In the genomic region with DNA sequence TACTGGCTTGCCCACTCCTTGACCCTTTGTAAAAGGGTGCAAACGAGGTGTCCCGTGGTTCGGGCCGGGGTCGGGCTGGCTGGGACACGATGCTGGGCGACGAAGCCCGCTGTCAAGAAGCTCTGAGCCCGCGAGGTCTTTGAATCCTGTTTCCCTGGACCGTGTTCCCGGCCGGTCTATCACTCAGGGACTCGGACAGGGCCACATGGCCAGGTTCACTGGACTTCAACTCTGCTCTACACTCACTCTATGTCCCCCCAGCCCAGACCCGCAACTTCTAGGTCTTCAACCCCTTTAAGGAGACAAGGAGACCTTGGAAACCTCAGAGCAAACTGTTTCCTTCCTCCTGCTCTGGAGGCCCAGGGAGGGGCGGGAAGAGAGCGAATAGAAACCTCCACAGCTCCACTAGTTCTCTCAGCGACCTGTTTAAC, we compare ENCODE assay signal across 9 mouse cellular contexts. TPM values are rescaled to one million over a fixed set of nuclear protein-coding genes. Genes with fewer than 3 reads are reported as not detected.
A peak's percentile ranks its signal among the peaks of the same experiment; 100 is the strongest.
DNase-seq lines count a peak whose midpoint lies in the region; ATAC-seq and TF ChIP-seq lines count a peak whose summit lies in the region.
"Had no signal": no experiment of that assay in that cellular context is flagged by ENCODE, and none has a peak within 500 bp of the region (broad histone marks: within the 10 kb centered on the region; RNA-seq: fewer than 3 reads in every experiment).

No protein-coding gene starts in this region.

- H3K4me1 ChIP-seq in heart, embryonic 15.5 days (replicated peaks) = peaks cover 23% of the 10 kb centered on the region
- H3K4me1 ChIP-seq in limb, embryonic 12.5 days (replicated peaks) = peaks cover 18% of the 10 kb centered on the region

- H3K4me3 ChIP-seq in gastrocnemius, adult 2 months = peak overlapping the region; percentile 73
- peak overlapping the region; percentile 37 for H3K4me3 ChIP-seq in heart, embryonic 15.5 days
- peak overlapping the region; percentile 50 for H3K4me3 ChIP-seq in limb, embryonic 12.5 days (replicated peaks)

- no peak for DNase-seq in gastrocnemius, adult 2 months
- DNase-seq in gastrocnemius, adult 8-10 months (ENCODE audit: low spot score in 2 of 2) = no peak
- peak; percentile 27 for DNase-seq in ES-CJ7 (ENCODE audit: low read depth, low spot score)
- DNase-seq in spleen, postnatal 14 days (ENCODE audit: low spot score in 2 of 2) = no peak
- no peak for DNase-seq in left cerebral cortex, postnatal 4 days
- no peak for DNase-seq in gastrocnemius, postnatal 25 days

- intact Hi-C loops in gastrocnemius, adult 2 months (cut with DNase I) = no loop called here
- intact Hi-C loops in left cerebral cortex, postnatal 4 days (cut with DNase I) = loop anchor here (2.0 to 10.0 kb wide), 2 partner anchors 483 to 865 kb away; partner anchors contain the start of gene Rab11fip2

- H3K27ac ChIP-seq in gastrocnemius, adult 2 months = peak overlapping the region; percentile 76
- H3K27ac ChIP-seq in heart, embryonic 15.5 days = no peak overlapping the region
- H3K27ac ChIP-seq in limb, embryonic 12.5 days = peak overlapping the region; percentile 86

- peaks cover 98% of the 10 kb centered on the region for H3K27me3 ChIP-seq in heart, embryonic 15.5 days
- H3K27me3 ChIP-seq in limb, embryonic 12.5 days = peaks cover 92% of the 10 kb centered on the region

- WGBS in heart, embryonic 15.5 days = 1% methylated on average over 19 of the region's 19 CpGs
- under 1% methylated on average over 19 of the region's 19 CpGs for WGBS in limb, embryonic 12.5 days

- no peak for TF ChIP-seq CTCF in gastrocnemius, adult 2 months (IDR thresholded peaks at IDR 0.05)

- ATAC-seq in heart, embryonic 15.5 days (replicated peaks; ENCODE audit: insufficient number of reproducible peaks, insufficient read depth, low FRiP score, low read depth) = no peak
- ATAC-seq in limb, embryonic 12.5 days (ENCODE audit: insufficient number of reproducible peaks, insufficient read depth, low FRiP score, low TSS enrichment, low read depth) = no peak

- H3K36me3 ChIP-seq in heart, embryonic 15.5 days = no peaks in the 10 kb centered on the region
- H3K36me3 ChIP-seq in limb, embryonic 12.5 days = no peaks in the 10 kb centered on the region

- H3K4me2 ChIP-seq in heart, embryonic 15.5 days = peak overlapping the region; percentile 59; the same call in 1 of the 2 replicates
- peak overlapping the region; percentile 77 for H3K4me2 ChIP-seq in limb, embryonic 12.5 days

- H3K9me3 ChIP-seq in heart, embryonic 15.5 days (replicated peaks) = no peaks in the 10 kb centered on the region
- no peaks in the 10 kb centered on the region for H3K9me3 ChIP-seq in limb, embryonic 12.5 days

- no peak overlapping the region for H3K9ac ChIP-seq in heart, embryonic 15.5 days
- peak overlapping the region; percentile 66 for H3K9ac ChIP-seq in limb, embryonic 12.5 days (replicated peaks)

RNA-seq across cellular contexts. Expression of gene Emx2, which starts 1.7 kb away (rescaled TPM):
- total RNA-seq in gastrocnemius, adult 2 months (2021) = 1 to 10 TPM in 1 of 2 experiments, under 1 TPM in 1; 0.89 to 1.9 TPM
- under 1 TPM; 0.38 to 0.97 (median 0.50) TPM for total RNA-seq in gastrocnemius, adult 8-10 months (2022)
- not detected in 2 replicates for polyA plus RNA-seq in heart, embryonic 15.5 days (2015; fragmentation: Nextera tagmentation; extraction: Ambion mirVana)
- polyA plus RNA-seq in limb, embryonic 12.5 days (2016; fragmentation: Nextera tagmentation; extraction: Ambion mirVana) = 12.0 and 18.9 TPM in 2 replicates
- 10 to 100 TPM in 1 of 2 experiments, 1 to 10 TPM in 1; 9.1 to 12.7 TPM for total RNA-seq in left cerebral cortex, postnatal 4 days (2021)
- 1 to 10 TPM; 1.4 TPM for total RNA-seq in gastrocnemius, postnatal 25 days (2021)
- polyA plus RNA-seq: spleen, adult 2 months had no signal
